15 mouse cellular contexts compared by ENCODE assay signal in genomic region chr5:35676964-35677363, GRCm38 (mm10). TPM values are rescaled to one million over a fixed set of nuclear protein-coding genes. Genes with fewer than 3 reads are reported as not detected.
"Had no signal": no experiment of that assay in that cellular context is flagged by ENCODE, and none has a peak within 500 bp of the region (broad histone marks: within the 10 kb centered on the region; RNA-seq: fewer than 3 reads in every experiment).

No protein-coding gene starts in this region.

- H3K4me3 ChIP-seq: midbrain, embryonic 10.5 days; midbrain, embryonic 12.5 days; neural tube, embryonic 12.5 days had no signal

- DNase-seq: lung, adult 18-20 months; lung, embryonic 14.5 days; lung, postnatal 10 days; lung, postnatal 4 days; midbrain, embryonic 14.5 days; right cerebral cortex, postnatal 14 days; thymus, adult 18-20 months; thymus, postnatal 14 days; thymus, postnatal 36 days had no signal

- H3K36me3 ChIP-seq: midbrain, embryonic 10.5 days; midbrain, embryonic 12.5 days; neural tube, embryonic 12.5 days had no signal

- H3K27ac ChIP-seq: liver, embryonic 14.5 days; midbrain, embryonic 10.5 days; midbrain, embryonic 12.5 days; neural tube, embryonic 12.5 days had no signal

- ATAC-seq: midbrain, embryonic 16.5 days had no signal

- H3K4me2 ChIP-seq: lung, embryonic 14.5 days; midbrain, embryonic 12.5 days had no signal

- H3K9me3 ChIP-seq: midbrain, embryonic 10.5 days; midbrain, embryonic 12.5 days; neural tube, embryonic 12.5 days had no signal

- H3K9ac ChIP-seq: liver, embryonic 14.5 days; lung, embryonic 14.5 days; midbrain, embryonic 12.5 days; neural tube, embryonic 12.5 days had no signal

RNA-seq across cellular contexts. Expression of gene Htra3, which starts 2.6 kb away (rescaled TPM):
- total RNA-seq: megakaryocyte-erythroid progenitor cell, adult 5-6 weeks had no signal
